Mouse (Mus musculus): ENCODE measurements around the gene Pex14. TPM values are rescaled to one million over a fixed set of nuclear protein-coding genes. Genes with fewer than 3 reads are reported as not detected.
"Not testable (repeated sequence)": the region's sequence is repeated elsewhere in the genome, so short reads cannot be mapped to it uniquely, and the experiment has no call there.

Pex14 gene
- total RNA-seq, 2 experiments from 2014 or later = 32.2 to 33.2 TPM

- peak; percentile 91 to 93 for DNase-seq (ENCODE audit: low spot score in 2 of 2)
Observed at GRCm38 (mm10) chr4:149103875-149104561, 4.3 kb upstream of the Pex14 start, which contains the start of gene Dffa. Gene Dffa, plus strand, starts transcription at chr4:149104146.

GRCm38 (mm10) chr4:149101456-149101855 lies 1.8 kb upstream of the Pex14 start:
- DNase-seq (ENCODE audit: low spot score in 2 of 2) = no peak

GRCm38 (mm10) chr4:149100449-149100848 lies 773 bp upstream of the Pex14 start:
- not testable (repeated sequence) for DNase-seq (ENCODE audit: low spot score in 2 of 2)

- no peak for DNase-seq (ENCODE audit: low spot score in 2 of 2)
Observed at GRCm38 (mm10) chr4:149098571-149098970, 1.1 kb downstream of the Pex14 start.

GRCm38 (mm10) chr4:149097956-149098355 lies 1.7 kb downstream of the Pex14 start:
- no peak for DNase-seq (ENCODE audit: low spot score in 2 of 2)

GRCm38 (mm10) chr4:149091364-149091763 lies 8.3 kb downstream of the Pex14 start:
- no peak for DNase-seq (ENCODE audit: low spot score in 2 of 2)

- DNase-seq (ENCODE audit: low spot score in 2 of 2) = no peak
Observed at GRCm38 (mm10) chr4:149085381-149085780, 14.3 kb downstream of the Pex14 start.

GRCm38 (mm10) chr4:149081528-149081927 lies 18.1 kb downstream of the Pex14 start:
- no peak for DNase-seq (ENCODE audit: low spot score in 2 of 2)

GRCm38 (mm10) chr4:149080111-149080510 lies 19.6 kb downstream of the Pex14 start:
- no peak for DNase-seq (ENCODE audit: low spot score in 2 of 2)

GRCm38 (mm10) chr4:149079629-149080028 lies 20.0 kb downstream of the Pex14 start:
- no peak for DNase-seq (ENCODE audit: low spot score in 2 of 2)

- DNase-seq (ENCODE audit: low spot score in 2 of 2) = no peak
Observed at GRCm38 (mm10) chr4:149078261-149078660, 21.4 kb downstream of the Pex14 start.

- DNase-seq (ENCODE audit: low spot score in 2 of 2) = peak; percentile 67 to 74
Observed at GRCm38 (mm10) chr4:149075871-149076575, 23.7 kb downstream of the Pex14 start.

GRCm38 (mm10) chr4:149075073-149075472 lies 24.6 kb downstream of the Pex14 start:
- DNase-seq (ENCODE audit: low spot score in 2 of 2) = no peak

GRCm38 (mm10) chr4:149066672-149067551 lies 32.8 kb downstream of the Pex14 start:
- DNase-seq (ENCODE audit: low spot score in 2 of 2) = no peak

GRCm38 (mm10) chr4:149064061-149064854 lies 35.4 kb downstream of the Pex14 start:
- DNase-seq (ENCODE audit: low spot score in 2 of 2) = no peak

- DNase-seq (ENCODE audit: low spot score in 2 of 2) = no peak
Observed at GRCm38 (mm10) chr4:149062406-149063318, 37.0 kb downstream of the Pex14 start.

- DNase-seq (ENCODE audit: low spot score in 2 of 2) = no peak
Observed at GRCm38 (mm10) chr4:149061432-149061718, 38.3 kb downstream of the Pex14 start.

- no peak for DNase-seq (ENCODE audit: low spot score in 2 of 2)
Observed at GRCm38 (mm10) chr4:149060621-149061431, 38.9 kb downstream of the Pex14 start.

GRCm38 (mm10) chr4:149059713-149060112 lies 40.0 kb downstream of the Pex14 start:
- no peak for DNase-seq (ENCODE audit: low spot score in 2 of 2)
